Mouse (Mus musculus) CD4-positive, CD25-positive, alpha-beta regulatory T cell, adult 9 weeks (primary cell): Measurements from ENCODE around the gene Pcdh10. TPM values are rescaled to one million over a fixed set of nuclear protein-coding genes. Genes with fewer than 3 reads are reported as not detected.

Experiments
- polyA plus RNA-seq: library from polyadenylated mRNA; unstranded; fragments of 100-300 nt; shearing (Covaris generic); gene quantifications from one replicate; pipeline ENCODE4 v1.2.1, GENCODE M21; 2017

The Pcdh10 gene
- polyA plus RNA-seq, result 0.04 TPM

GRCm38 (mm10) chr3:45378145-45378544 lies at the start of gene Pcdh10:
Gene Pcdh10, plus strand, starts transcription at chr3:45378398.

